Mouse (Mus musculus) MEL (cell line): ENCODE results near the gene Atp6v0a2.

ENCODE experiments used
- CHD1 ChIP-seq: IDR thresholded peaks from 2 replicates; pipeline ENCODE4 v1.6.1; 2012; ENCODE audit warnings: low read depth, mild to moderate bottlenecking, inconsistent platforms, low read length, improper control_type of control experiment
- CTCF ChIP-seq, 3 experiments: IDR thresholded peaks in 2 of 3; conservative IDR thresholded peaks in 1 of 3; 2 replicates each; pipeline ENCODE4 v1.5.1; 2011 to 2012; ENCODE audit warnings: low read length in 3 of 3, low read depth in 2 of 3, mild to moderate bottlenecking in 2 of 3, improper control_type of control experiment in 1 of 3, inconsistent platforms in 1 of 3, mixed read lengths in 1 of 3, moderate library complexity in 1 of 3; ENCODE audit not compliant: control insufficient read depth in 1 of 3, insufficient read depth in 1 of 3, poor library complexity in 1 of 3, severe bottlenecking in 1 of 3
- MAFK ChIP-seq: IDR thresholded peaks from 2 replicates; pipeline ENCODE4 v1.6.1; 2011; ENCODE audit warnings: low read depth, mild to moderate bottlenecking, low read length, improper control_type of control experiment, borderline replicate concordance
- MYC ChIP-seq: IDR thresholded peaks from 2 replicates; pipeline ENCODE4 v1.6.1; 2011; ENCODE audit warnings: low read depth, mild to moderate bottlenecking, low read length, improper control_type of control experiment, moderate library complexity

- TF ChIP-seq CTCF (IDR thresholded peaks at IDR 0.05 in 2 of 3, conservative IDR thresholded peaks at IDR 0.05 in 1 of 3; ENCODE audit: control insufficient read depth in 1 of 3, insufficient read depth in 1 of 3, low read depth in 2 of 3, low read length in 3 of 3, poor library complexity in 1 of 3, severe bottlenecking in 1 of 3) = no peak
- TF ChIP-seq CHD1 = no peak
- TF ChIP-seq MYC = no peak
- TF ChIP-seq MAFK = no peak
Measured at GRCm38 (mm10) chr5:124632461-124632860, 4.1 kb downstream of the Atp6v0a2 start.
